Mouse (Mus musculus) cerebellum, adult 2 months (tissue): ENCODE measurements around the gene Pck1.

Experiments
- CTCF ChIP-seq: fragments of 200-500 bp; IDR thresholded peaks from 2 replicates; pipeline ENCODE4 v1.5.1; 2011; ENCODE audit warnings: low read depth, mild to moderate bottlenecking, control low read depth, low read length, moderate library complexity, borderline replicate concordance; ENCODE audit not compliant: insufficient read depth
- POLR2A ChIP-seq: fragments of 200-500 bp; IDR thresholded peaks from 2 replicates; pipeline ENCODE4 v1.6.1; 2011; ENCODE audit warnings: low read length, control low read depth, borderline replicate concordance; ENCODE audit not compliant: insufficient read depth

- no peak for TF ChIP-seq CTCF
- TF ChIP-seq POLR2A, result no peak
Observed at GRCm38 (mm10) chr2:173138323-173139239, 14.3 kb upstream of the Pck1 start.
